Mouse (Mus musculus): ENCODE measurements around the gene Snx5. TPM values are rescaled to one million over a fixed set of nuclear protein-coding genes. Genes with fewer than 3 reads are reported as not detected.

The Snx5 gene
- polyA plus RNA-seq, 1 experiment from 2014 or later, result 75.9 TPM

DNA sequence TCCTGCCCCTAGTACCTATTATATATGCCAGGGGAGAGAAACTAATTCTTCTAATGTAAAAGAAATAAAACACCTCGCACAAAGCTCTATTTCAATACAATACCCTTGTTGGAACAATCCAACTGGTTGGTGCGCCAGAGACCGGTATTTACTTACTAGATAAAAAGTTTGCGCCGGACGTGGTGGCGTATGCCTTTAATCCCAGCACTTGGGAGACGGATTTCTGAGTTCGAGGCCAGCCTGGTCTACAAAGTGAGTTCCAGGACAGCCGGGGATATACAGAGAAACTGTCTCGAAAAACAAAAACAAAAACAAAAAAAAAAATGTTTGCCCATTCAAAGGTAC is 1.4 kb downstream of the Snx5 start:
- DNase-seq (ENCODE audit: low spot score), result no peak
- peak overlapping the region; percentile 95 for H3K4me2 ChIP-seq (replicated peaks)
- WGBS, result 1% methylated on average over 11 of the region's 11 CpGs

DNA sequence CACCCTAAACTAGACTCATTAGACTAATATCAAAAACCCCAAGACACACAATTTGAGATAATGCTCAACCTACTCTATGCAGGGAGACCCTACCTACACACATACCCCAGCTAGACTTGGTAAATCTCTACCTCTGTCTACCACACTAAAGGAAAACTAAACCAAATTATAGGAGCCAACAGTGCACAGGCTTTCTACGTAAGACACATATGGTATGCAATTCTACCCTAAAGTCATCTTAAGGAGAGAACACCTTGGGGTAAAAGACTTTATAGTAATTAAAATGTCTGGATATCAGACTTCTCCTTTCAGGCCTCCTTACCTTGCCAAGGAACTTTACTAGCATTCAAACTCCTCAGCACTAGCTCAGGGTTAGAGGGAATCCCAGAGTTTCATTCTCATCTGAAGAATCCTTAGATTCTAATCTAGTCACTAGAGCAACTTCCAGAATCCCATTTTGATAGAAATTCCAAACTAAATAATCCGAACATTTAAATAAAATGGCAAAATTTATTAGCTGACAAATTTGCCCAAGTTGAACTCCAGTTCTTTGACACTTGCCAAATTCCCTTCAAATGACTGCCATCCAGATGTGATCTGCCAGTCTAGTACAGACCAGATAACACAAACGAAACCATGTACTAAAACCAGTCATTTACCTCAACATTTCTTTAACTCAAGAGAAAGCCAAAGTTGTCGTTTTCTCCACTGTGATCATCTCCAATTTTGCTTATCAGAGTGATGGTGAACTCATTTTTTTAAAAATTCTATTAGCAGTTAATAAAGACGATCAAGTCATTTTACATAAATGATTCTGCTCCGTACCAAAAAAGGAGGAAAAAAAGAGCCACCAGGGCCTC is 2.0 kb downstream of the Snx5 start:
- Histone ChIP-seq H3K4me1 (replicated peaks; ENCODE audit: control insufficient read depth, insufficient read depth, low read length) (peaks cover 31% of the 10 kb centered on the region), H3K4me3 (replicated peaks; ENCODE audit: low read length) (peak overlapping the region; percentile 99), H3K9ac (peak overlapping the region; percentile 96), H3K4me2 (replicated peaks) (peak overlapping the region; percentile 95), H3K9me3 (ENCODE audit: control insufficient read depth, low read length) (no peaks in the 10 kb centered on the region), H3K27me3 (ENCODE audit: control insufficient read depth, insufficient read depth, low read length) (no peaks in the 10 kb centered on the region), H3K36me3 (replicated peaks; ENCODE audit: control insufficient read depth, insufficient read depth) (no peaks in the 10 kb centered on the region; the same call in 1 of the 2 replicates), H3K27ac (no peak overlapping the region)
- WGBS, result 10% methylated on average over 6 of the region's 6 CpGs
- DNase-seq (ENCODE audit: low spot score) (no peak), ATAC-seq (ENCODE audit: low FRiP score) (no peak)

More for the DNA sequence above, 1.4 kb downstream of the Snx5 start:
- Histone ChIP-seq H3K4me1 (replicated peaks; ENCODE audit: control insufficient read depth, insufficient read depth, low read length) (peaks cover 31% of the 10 kb centered on the region), H3K36me3 (replicated peaks; ENCODE audit: control insufficient read depth, insufficient read depth) (no peaks in the 10 kb centered on the region; the same call in 1 of the 2 replicates), H3K27me3 (ENCODE audit: control insufficient read depth, insufficient read depth, low read length) (no peaks in the 10 kb centered on the region), H3K27ac (no peak overlapping the region), H3K9me3 (ENCODE audit: control insufficient read depth, low read length) (no peaks in the 10 kb centered on the region), H3K9ac (peak overlapping the region; percentile 96), H3K4me3 (replicated peaks; ENCODE audit: low read length) (peak overlapping the region; percentile 99)
- ATAC-seq (ENCODE audit: low FRiP score), result no peak

DNA sequence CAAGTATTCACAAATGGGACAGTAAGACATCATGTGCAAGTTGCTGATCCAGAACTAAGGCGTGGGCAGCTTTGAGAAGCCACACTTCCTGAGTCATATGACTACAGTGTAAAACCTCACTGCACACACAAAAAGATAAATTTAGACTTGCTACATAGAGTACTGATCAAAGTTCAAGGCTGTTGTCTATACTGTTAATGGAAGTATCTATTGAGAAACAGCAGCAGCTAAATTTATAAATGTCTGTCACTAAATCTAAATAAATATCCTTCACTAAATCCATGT is 3.0 kb downstream of the Snx5 start:
- H3K4me1 ChIP-seq (replicated peaks; ENCODE audit: control insufficient read depth, insufficient read depth, low read length), result peaks cover 31% of the 10 kb centered on the region
- no peak overlapping the region for H3K27ac ChIP-seq
- H3K27me3 ChIP-seq (ENCODE audit: control insufficient read depth, insufficient read depth, low read length), result no peaks in the 10 kb centered on the region
- WGBS, result 56% methylated on average over 1 of the region's 1 CpGs
- H3K4me2 ChIP-seq (replicated peaks), result peak overlapping the region; percentile 95
- DNase-seq (ENCODE audit: low spot score) (no peak), ATAC-seq (ENCODE audit: low FRiP score) (no peak)
- no peaks in the 10 kb centered on the region; the same call in 1 of the 2 replicates for H3K36me3 ChIP-seq (replicated peaks; ENCODE audit: control insufficient read depth, insufficient read depth)
- H3K9me3 ChIP-seq (ENCODE audit: control insufficient read depth, low read length), result no peaks in the 10 kb centered on the region
- no peak overlapping the region for H3K9ac ChIP-seq
- no peak overlapping the region for H3K4me3 ChIP-seq (replicated peaks; ENCODE audit: low read length)

DNA sequence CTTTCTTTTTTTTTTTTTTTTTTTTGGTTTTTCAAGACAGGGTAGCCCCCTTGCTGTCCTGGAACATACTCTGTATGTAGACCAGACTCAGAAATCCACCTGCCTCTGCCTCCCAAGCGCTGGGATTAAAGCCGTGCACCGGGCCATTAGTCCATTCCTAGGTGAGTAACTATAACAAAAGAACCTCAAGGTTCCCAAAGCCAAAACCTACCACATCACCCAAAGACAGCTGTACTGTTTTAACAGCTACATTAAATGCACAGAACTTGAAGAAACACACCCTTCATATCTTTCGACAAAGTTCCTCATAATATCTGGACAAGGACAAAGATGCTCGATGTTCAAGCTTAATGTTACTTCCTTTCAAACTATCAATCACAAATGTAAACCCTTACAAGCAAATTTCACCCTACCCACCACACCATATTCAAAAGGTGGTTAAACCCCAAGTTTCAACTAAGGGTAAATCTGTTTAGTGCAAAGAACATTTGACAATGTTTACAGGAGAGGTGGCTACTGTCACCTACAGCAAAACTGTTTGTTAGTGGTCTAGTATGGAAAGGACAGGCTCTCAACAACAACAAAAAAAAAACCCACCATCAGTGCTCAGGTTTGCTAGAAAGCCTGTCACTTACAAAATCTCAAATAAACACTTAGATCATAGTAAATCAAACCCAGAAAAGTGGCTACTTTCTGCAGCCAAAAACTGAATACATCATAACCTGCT is 3.5 kb downstream of the Snx5 start:
- H3K4me3 ChIP-seq (replicated peaks; ENCODE audit: low read length), result no peak overlapping the region
- no peaks in the 10 kb centered on the region for H3K27me3 ChIP-seq (ENCODE audit: control insufficient read depth, insufficient read depth, low read length)
- no peaks in the 10 kb centered on the region for H3K9me3 ChIP-seq (ENCODE audit: control insufficient read depth, low read length)
- ATAC-seq (ENCODE audit: low FRiP score) (no peak), DNase-seq (ENCODE audit: low spot score) (no peak)
- H3K4me1 ChIP-seq (replicated peaks; ENCODE audit: control insufficient read depth, insufficient read depth, low read length), result peaks cover 31% of the 10 kb centered on the region
- H3K36me3 ChIP-seq (replicated peaks; ENCODE audit: control insufficient read depth, insufficient read depth), result no peaks in the 10 kb centered on the region; the same call in 1 of the 2 replicates
- H3K4me2 ChIP-seq (replicated peaks), result peak overlapping the region; percentile 95
- H3K27ac ChIP-seq, result no peak overlapping the region
- no peak overlapping the region for H3K9ac ChIP-seq
- WGBS, result 55% methylated on average over 5 of the region's 5 CpGs

- H3K4me1 ChIP-seq (replicated peaks; ENCODE audit: control insufficient read depth, insufficient read depth, low read length), result peaks cover 31% of the 10 kb centered on the region
- no peaks in the 10 kb centered on the region for H3K27me3 ChIP-seq (ENCODE audit: control insufficient read depth, insufficient read depth, low read length)
- H3K9ac ChIP-seq, result no peak overlapping the region
- DNase-seq (ENCODE audit: low spot score), result no peak
- no peak overlapping the region for H3K4me2 ChIP-seq (replicated peaks)
- H3K9me3 ChIP-seq (ENCODE audit: control insufficient read depth, low read length), result no peaks in the 10 kb centered on the region
- ATAC-seq (ENCODE audit: low FRiP score), result no peak
- H3K27ac ChIP-seq, result no peak overlapping the region
- H3K36me3 ChIP-seq (replicated peaks; ENCODE audit: control insufficient read depth, insufficient read depth), result peaks cover 5% of the 10 kb centered on the region; the same call in 1 of the 2 replicates
- 46% methylated on average over 4 of the region's 4 CpGs for WGBS
- H3K4me3 ChIP-seq (replicated peaks; ENCODE audit: low read length), result no peak overlapping the region
Measured at GRCm38 (mm10) chr2:144265916-144266683, 4.6 kb downstream of the Snx5 start.

GRCm38 (mm10) chr2:144265120-144265488 is 5.6 kb downstream of the Snx5 start:
- Histone ChIP-seq H3K27me3 (ENCODE audit: control insufficient read depth, insufficient read depth, low read length) (no peaks in the 10 kb centered on the region), H3K4me2 (replicated peaks) (no peak overlapping the region), H3K9ac (no peak overlapping the region), H3K4me1 (replicated peaks; ENCODE audit: control insufficient read depth, insufficient read depth, low read length) (peaks cover 31% of the 10 kb centered on the region), H3K4me3 (replicated peaks; ENCODE audit: low read length) (no peak overlapping the region), H3K36me3 (replicated peaks; ENCODE audit: control insufficient read depth, insufficient read depth) (peaks cover 11% of the 10 kb centered on the region), H3K9me3 (ENCODE audit: control insufficient read depth, low read length) (no peaks in the 10 kb centered on the region), H3K27ac (no peak overlapping the region)
- DNase-seq (ENCODE audit: low spot score) (no peak), ATAC-seq (ENCODE audit: low FRiP score) (no peak)
- 70% methylated on average over 3 of the region's 3 CpGs for WGBS

- H3K27me3 ChIP-seq (ENCODE audit: control insufficient read depth, insufficient read depth, low read length), result no peaks in the 10 kb centered on the region
- H3K4me1 ChIP-seq (replicated peaks; ENCODE audit: control insufficient read depth, insufficient read depth, low read length), result peaks cover 29% of the 10 kb centered on the region
- no peak overlapping the region for H3K4me3 ChIP-seq (replicated peaks; ENCODE audit: low read length)
- H3K4me2 ChIP-seq (replicated peaks), result no peak overlapping the region
- no peak overlapping the region for H3K9ac ChIP-seq
- DNase-seq (ENCODE audit: low spot score), result no peak
- 78% methylated on average over 5 of the region's 5 CpGs for WGBS
- no peaks in the 10 kb centered on the region for H3K9me3 ChIP-seq (ENCODE audit: control insufficient read depth, low read length)
- H3K36me3 ChIP-seq (replicated peaks; ENCODE audit: control insufficient read depth, insufficient read depth), result peaks cover 16% of the 10 kb centered on the region
- no peak overlapping the region for H3K27ac ChIP-seq
- no peak for ATAC-seq (ENCODE audit: low FRiP score)
Measured at GRCm38 (mm10) chr2:144264398-144265119, 6.1 kb downstream of the Snx5 start.

DNA sequence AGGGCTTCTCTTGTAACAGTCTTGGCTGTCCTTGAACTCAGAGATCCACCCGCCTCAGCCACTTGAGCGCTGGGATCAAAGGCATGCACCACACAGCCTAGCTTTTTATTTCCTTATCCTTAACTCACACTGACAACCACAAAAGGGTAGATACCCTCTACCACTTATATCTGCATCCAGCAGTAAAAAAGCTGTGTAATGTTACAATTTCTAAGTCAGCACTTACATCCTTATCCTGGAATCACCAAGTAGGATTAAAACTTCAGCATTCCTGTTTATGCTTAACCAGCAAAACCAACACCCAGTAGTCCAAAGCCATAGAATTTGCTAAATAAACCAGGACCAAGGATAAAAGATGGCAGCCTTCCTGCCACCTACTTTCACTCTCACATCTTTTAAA is 7.9 kb downstream of the Snx5 start:
- ATAC-seq (ENCODE audit: low FRiP score) (no peak), DNase-seq (ENCODE audit: low spot score) (no peak)
- H3K27ac ChIP-seq, result no peak overlapping the region
- H3K4me1 ChIP-seq (replicated peaks; ENCODE audit: control insufficient read depth, insufficient read depth, low read length), result peaks cover 11% of the 10 kb centered on the region
- no peak overlapping the region for H3K4me3 ChIP-seq (replicated peaks; ENCODE audit: low read length)
- peaks cover 33% of the 10 kb centered on the region for H3K36me3 ChIP-seq (replicated peaks; ENCODE audit: control insufficient read depth, insufficient read depth)
- H3K9ac ChIP-seq, result no peak overlapping the region
- H3K27me3 ChIP-seq (ENCODE audit: control insufficient read depth, insufficient read depth, low read length), result no peaks in the 10 kb centered on the region
- 96% methylated on average over 2 of the region's 2 CpGs for WGBS
- H3K9me3 ChIP-seq (ENCODE audit: control insufficient read depth, low read length), result no peaks in the 10 kb centered on the region
- no peak overlapping the region for H3K4me2 ChIP-seq (replicated peaks)

DNA sequence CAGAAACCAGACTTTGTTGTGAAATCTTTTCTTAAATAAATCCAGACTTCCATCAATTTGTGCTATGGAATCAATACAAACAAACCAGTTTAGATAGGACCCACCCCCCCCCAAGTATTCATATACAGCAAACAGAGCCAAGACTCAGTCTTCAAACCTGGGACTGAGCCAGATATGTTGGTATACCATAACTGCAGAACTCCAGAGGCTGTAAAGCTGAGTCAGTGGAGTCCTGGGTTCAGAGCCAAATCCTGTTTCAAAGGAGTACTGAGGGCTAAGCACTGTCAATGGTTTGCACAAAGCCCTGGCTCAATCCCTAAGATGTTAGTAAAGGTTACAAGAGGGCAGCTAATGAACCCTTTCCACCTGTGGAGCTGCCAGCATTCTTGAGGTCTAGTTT is 20.6 kb downstream of the Snx5 start:
- H3K27ac ChIP-seq, result no peak overlapping the region
- H3K36me3 ChIP-seq (replicated peaks; ENCODE audit: control insufficient read depth, insufficient read depth), result peaks cover 66% of the 10 kb centered on the region
- no peaks in the 10 kb centered on the region for H3K4me1 ChIP-seq (replicated peaks; ENCODE audit: control insufficient read depth, insufficient read depth, low read length)
- no peak for DNase-seq (ENCODE audit: low spot score)
- no peak overlapping the region for H3K4me2 ChIP-seq (replicated peaks)
- no peak for ATAC-seq (ENCODE audit: low FRiP score)
- H3K9me3 ChIP-seq (ENCODE audit: control insufficient read depth, low read length), result no peaks in the 10 kb centered on the region
- H3K4me3 ChIP-seq (replicated peaks; ENCODE audit: low read length), result no peak overlapping the region
- H3K27me3 ChIP-seq (ENCODE audit: control insufficient read depth, insufficient read depth, low read length), result no peaks in the 10 kb centered on the region
- H3K9ac ChIP-seq, result no peak overlapping the region

Measured in hindbrain, embryonic 14.5 days (tissue).